Mouse (Mus musculus) G1E (cell line): ENCODE results near the gene Cul1. TPM values are rescaled to one million over a fixed set of nuclear protein-coding genes. Genes with fewer than 3 reads are reported as not detected.

Source experiments
- ATAC-seq: 2 replicates; pipeline ENCODE4 v1.8.0; 2016; ENCODE audit warnings: mild to moderate bottlenecking; ENCODE audit not compliant: insufficient number of reproducible peaks, poor library complexity, low FRiP score, severe bottlenecking; ENCODE audit errors: extremely low read depth
- DNase-seq: peaks from one replicate; pipeline ENCODE4 v3.0.0; 2012; ENCODE audit warnings: low spot score
- H3K27me3 ChIP-seq: 2 replicates; pipeline ENCODE4 v1.6.1; 2012; ENCODE audit warnings: mild to moderate bottlenecking, low read length, inconsistent platforms; ENCODE audit not compliant: insufficient read depth
- H3K36me3 ChIP-seq: replicated peaks from 2 replicates; pipeline ENCODE3; 2012; ENCODE audit warnings: mild to moderate bottlenecking, inconsistent platforms
- H3K4me1 ChIP-seq: 2 replicates; pipeline ENCODE4 v1.6.1; 2012; ENCODE audit warnings: low read depth, low read length, inconsistent platforms, mixed read lengths; ENCODE audit not compliant: insufficient read depth
- H3K4me3 ChIP-seq: 2 replicates; pipeline ENCODE4 v1.5.1; 2012; ENCODE audit warnings: low read depth, mild to moderate bottlenecking, inconsistent platforms, low read length, moderate library complexity, mixed read lengths
- H3K9me3 ChIP-seq: replicated peaks from 2 replicates; pipeline ENCODE4 v1.6.1; 2012; ENCODE audit warnings: inconsistent platforms
- CTCF ChIP-seq: IDR thresholded peaks from 2 replicates; pipeline ENCODE4 v1.5.1; 2012; ENCODE audit warnings: low read depth, low read length, inconsistent platforms, mixed read lengths
- GATA1 ChIP-seq: IDR thresholded peaks from 2 replicates; pipeline ENCODE4 v1.6.1; 2012; ENCODE audit warnings: borderline replicate concordance, low read length, inconsistent platforms, mixed read lengths
- GATA2 ChIP-seq: IDR thresholded peaks from 2 replicates; pipeline ENCODE4 v1.6.1; 2012; ENCODE audit warnings: low read depth, low read length, inconsistent platforms, borderline replicate concordance
- POLR2AphosphoS5 ChIP-seq: IDR thresholded peaks from 2 replicates; pipeline ENCODE4 v1.6.1; 2012; ENCODE audit warnings: low read depth, low read length, inconsistent platforms; ENCODE audit not compliant: insufficient replicate concordance
- TAL1 ChIP-seq: conservative IDR thresholded peaks from 2 replicates; pipeline ENCODE4 v1.6.1; 2012; ENCODE audit warnings: low read depth, low read length, inconsistent platforms, mixed read lengths
- polyA plus RNA-seq: library from polyadenylated mRNA; stranded (reverse); fragments of >175 nt; gene quantifications from 2 replicates; pipeline ENCODE4 v1.2.3, GENCODE M21; 2012
- total RNA-seq, 2 experiments: library from RNA; stranded (forward) in 1 of 2; stranded (reverse) in 1 of 2; fragments of 200-1000 nt in 1 of 2; fragments of >200 nt in 1 of 2; fragmentation: Nextera tagmentation in 1 of 2; gene quantifications; 2 replicates each; pipeline ENCODE4 v1.2.3; 2014 to 2017

The Cul1 gene
- total and polyA plus RNA-seq, 3 experiments = 22.6 to 184 (median 144) TPM

DNA sequence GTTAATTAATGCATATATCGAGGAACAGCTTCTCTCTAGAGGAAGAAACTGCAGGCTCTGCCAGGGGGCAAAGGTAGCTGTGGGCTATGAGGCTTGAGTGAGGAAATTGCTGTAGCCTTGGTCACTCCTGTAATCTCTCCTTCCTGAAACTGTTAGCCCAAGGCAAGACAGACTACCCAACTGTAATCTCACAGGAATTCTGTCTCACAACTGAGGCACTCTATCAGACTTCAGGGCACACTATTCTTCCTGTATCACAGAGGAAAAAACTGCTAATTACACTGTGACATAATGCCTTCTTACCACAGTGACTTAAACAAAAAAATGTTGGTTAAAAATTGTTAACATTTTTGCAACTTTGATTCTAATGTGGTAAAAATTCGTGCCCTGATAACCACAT lies 106.1 kb downstream of the Cul1 start:
- TF ChIP-seq CTCF (no peak), GATA2 (no peak), TAL1 (no peak), POLR2AphosphoS5 (no peak), GATA1 (no peak)
- Histone ChIP-seq H3K4me1 (peaks cover 24% of the 10 kb centered on the region), H3K27me3 (no peaks in the 10 kb centered on the region), H3K36me3 (peaks cover 78% of the 10 kb centered on the region), H3K4me3 (no peak overlapping the region), H3K9me3 (no peaks in the 10 kb centered on the region)
- DNase-seq = no peak
- ATAC-seq = no peak

DNA sequence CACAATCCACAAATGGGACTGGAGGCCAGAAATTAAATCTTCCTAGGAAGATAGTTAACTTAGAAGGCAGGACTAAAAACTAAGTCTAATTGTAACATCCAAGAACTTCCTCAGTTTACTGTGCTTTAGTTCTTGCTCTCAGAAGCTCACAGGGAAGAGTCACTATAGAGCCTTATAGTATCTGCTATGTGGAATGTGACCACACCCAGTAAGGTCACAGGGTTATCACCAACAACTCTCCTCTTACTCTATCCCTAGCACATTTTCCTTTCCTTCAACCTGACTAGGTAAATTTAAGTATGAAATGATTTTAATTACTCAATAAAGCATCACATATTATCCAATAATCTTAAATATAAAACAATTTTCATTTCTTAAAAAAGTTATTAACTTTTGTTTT lies 107.2 kb downstream of the Cul1 start:
- ATAC-seq (no peak), DNase-seq (no peak)
- peaks cover 74% of the 10 kb centered on the region for H3K36me3 ChIP-seq

GRCm38 (mm10) chr6:47560846-47561245 lies 107.6 kb downstream of the Cul1 start:
- H3K4me1 ChIP-seq = peaks cover 38% of the 10 kb centered on the region
- peak; percentile 23 for DNase-seq
- no peak overlapping the region for H3K4me3 ChIP-seq
- TF ChIP-seq TAL1 (no peak), GATA1 (no peak), POLR2AphosphoS5 (no peak), CTCF (no peak), GATA2 (no peak)
- H3K9me3 ChIP-seq = no peaks in the 10 kb centered on the region
- no peaks in the 10 kb centered on the region for H3K27me3 ChIP-seq
- ATAC-seq = peak; percentile 36; the same call in 1 of the 2 replicates
- H3K36me3 ChIP-seq = peaks cover 70% of the 10 kb centered on the region

More for the DNA sequence above, 107.2 kb downstream of the Cul1 start:
- Histone ChIP-seq H3K4me3 (no peak overlapping the region), H3K4me1 (peaks cover 34% of the 10 kb centered on the region), H3K9me3 (no peaks in the 10 kb centered on the region), H3K27me3 (no peaks in the 10 kb centered on the region)
- no peak for TF ChIP-seq POLR2AphosphoS5
- no peak for TF ChIP-seq CTCF
- no peak for TF ChIP-seq TAL1
- no peak for TF ChIP-seq GATA2
- TF ChIP-seq GATA1 = no peak

GRCm38 (mm10) chr6:47561426-47561825 lies 108.2 kb downstream of the Cul1 start:
- H3K4me3 ChIP-seq = no peak overlapping the region
- no peak for DNase-seq
- H3K27me3 ChIP-seq = no peaks in the 10 kb centered on the region
- no peaks in the 10 kb centered on the region for H3K9me3 ChIP-seq
- peaks cover 69% of the 10 kb centered on the region for H3K36me3 ChIP-seq
- ATAC-seq = no peak
- no peak for TF ChIP-seq GATA1
- no peak for TF ChIP-seq POLR2AphosphoS5
- no peak for TF ChIP-seq GATA2
- no peak for TF ChIP-seq CTCF
- peaks cover 44% of the 10 kb centered on the region for H3K4me1 ChIP-seq

- ATAC-seq (peak; percentile 89), DNase-seq (peak; percentile 11)
- H3K4me1 ChIP-seq = peaks cover 55% of the 10 kb centered on the region
- no peaks in the 10 kb centered on the region for H3K27me3 ChIP-seq
- no peak overlapping the region for H3K4me3 ChIP-seq
- TF ChIP-seq TAL1 (peak; percentile 87), POLR2AphosphoS5 (no peak), GATA1 (no peak), GATA2 (no peak), CTCF (no peak)
- peaks cover 3% of the 10 kb centered on the region; the same call in 1 of the 2 replicates for H3K9me3 ChIP-seq
- H3K36me3 ChIP-seq = peaks cover 73% of the 10 kb centered on the region
These were observed 112.3 kb downstream of the Cul1 start for GRCm38 (mm10) chr6:47565326-47566035.

DNA sequence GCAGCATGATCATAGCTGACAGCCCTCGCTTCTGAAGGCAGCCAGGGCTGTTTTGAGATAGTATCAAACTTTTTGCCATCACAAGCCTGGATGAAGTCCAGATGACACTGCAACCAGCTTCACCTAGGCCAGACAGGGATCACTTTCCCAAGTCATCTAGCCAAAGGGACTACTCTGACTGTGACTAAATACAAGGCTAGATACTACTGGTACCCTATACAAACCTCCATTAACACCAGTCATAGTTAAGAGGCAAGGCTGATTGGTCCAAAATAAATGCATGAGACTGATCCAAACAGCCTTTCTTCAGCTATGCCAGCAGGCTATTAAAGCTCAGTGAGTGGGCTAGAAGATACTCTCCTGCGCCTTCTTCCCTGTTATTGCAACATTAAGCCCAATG lies 119.7 kb downstream of the Cul1 start:
- ATAC-seq = no peak
- H3K36me3 ChIP-seq = peaks cover 65% of the 10 kb centered on the region
- no peak for DNase-seq
- peaks cover 9% of the 10 kb centered on the region for H3K4me1 ChIP-seq
- H3K27me3 ChIP-seq = no peaks in the 10 kb centered on the region
- peaks cover 3% of the 10 kb centered on the region; the same call in 1 of the 2 replicates for H3K9me3 ChIP-seq
- H3K4me3 ChIP-seq = no peak overlapping the region
- TF ChIP-seq POLR2AphosphoS5 (no peak), GATA1 (no peak), TAL1 (no peak), CTCF (no peak), GATA2 (no peak)

Other genes with a start within 250 kb of the Cul1 start
- 268 and 285 TPM in 2 replicates for gene Ezh2, start 141.9 kb downstream of the Cul1 start, total RNA-seq (2014; fragmentation: Nextera tagmentation)
- 81.1 and 97.6 TPM in 2 replicates for gene Ezh2, start 141.9 kb downstream of the Cul1 start, total RNA-seq (2017)
- gene Ezh2, start 141.9 kb downstream of the Cul1 start, polyA plus RNA-seq = 47.1 and 56.7 TPM in 2 replicates